Mouse (Mus musculus) skeletal muscle tissue, adult 2 months (tissue): ENCODE data around the gene Trp53i11.

Experiments
- DNase-seq: peaks from one replicate; pipeline ENCODE4 v3.0.0-alpha.2; 2012; ENCODE audit warnings: low read depth, low spot score

Gene Trp53i11

DNA sequence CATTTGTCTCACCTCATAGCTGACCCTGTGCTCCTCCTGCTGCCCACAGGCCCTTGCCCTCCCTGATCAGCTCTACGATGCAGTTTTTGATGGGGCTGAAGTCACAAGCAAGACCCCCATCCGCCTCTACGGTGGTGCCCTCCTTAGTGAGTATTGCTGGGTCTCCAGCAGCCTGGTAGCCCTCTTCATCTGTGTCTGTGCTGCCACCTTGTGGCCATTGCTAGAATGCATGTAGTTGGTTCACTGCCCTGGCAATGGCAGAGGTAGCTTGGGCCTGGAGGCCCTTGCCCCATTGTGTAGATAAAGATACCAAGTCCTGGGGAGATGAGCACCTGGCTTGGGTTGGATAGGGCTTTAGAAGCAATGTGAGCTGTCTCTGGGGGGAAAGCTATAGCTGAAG lies 11.5 kb downstream of the Trp53i11 start:
- peak; percentile 71 for DNase-seq

DNA sequence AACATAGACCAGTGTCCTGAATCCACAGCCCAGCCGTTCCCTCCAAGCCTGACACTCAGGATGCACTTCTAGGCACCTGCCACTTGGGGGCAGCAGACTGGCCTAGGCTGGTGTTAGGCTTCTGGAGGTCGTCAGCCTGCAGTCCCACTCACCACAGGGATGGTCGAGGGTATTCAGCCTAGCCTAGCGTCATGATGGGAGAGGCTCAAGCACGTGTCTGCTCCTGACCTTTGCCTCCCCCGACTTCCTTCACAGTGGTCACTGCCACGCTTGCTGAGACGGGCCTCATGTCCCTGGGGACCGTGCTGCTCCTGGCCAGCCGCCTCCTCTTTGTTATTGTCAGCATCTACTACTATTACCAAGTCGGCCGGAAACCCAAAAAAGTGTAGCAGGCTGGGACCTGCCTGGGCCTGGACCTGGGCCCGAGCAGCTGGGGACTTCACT lies 12.2 kb downstream of the Trp53i11 start:
- peak; percentile 55 for DNase-seq

DNA sequence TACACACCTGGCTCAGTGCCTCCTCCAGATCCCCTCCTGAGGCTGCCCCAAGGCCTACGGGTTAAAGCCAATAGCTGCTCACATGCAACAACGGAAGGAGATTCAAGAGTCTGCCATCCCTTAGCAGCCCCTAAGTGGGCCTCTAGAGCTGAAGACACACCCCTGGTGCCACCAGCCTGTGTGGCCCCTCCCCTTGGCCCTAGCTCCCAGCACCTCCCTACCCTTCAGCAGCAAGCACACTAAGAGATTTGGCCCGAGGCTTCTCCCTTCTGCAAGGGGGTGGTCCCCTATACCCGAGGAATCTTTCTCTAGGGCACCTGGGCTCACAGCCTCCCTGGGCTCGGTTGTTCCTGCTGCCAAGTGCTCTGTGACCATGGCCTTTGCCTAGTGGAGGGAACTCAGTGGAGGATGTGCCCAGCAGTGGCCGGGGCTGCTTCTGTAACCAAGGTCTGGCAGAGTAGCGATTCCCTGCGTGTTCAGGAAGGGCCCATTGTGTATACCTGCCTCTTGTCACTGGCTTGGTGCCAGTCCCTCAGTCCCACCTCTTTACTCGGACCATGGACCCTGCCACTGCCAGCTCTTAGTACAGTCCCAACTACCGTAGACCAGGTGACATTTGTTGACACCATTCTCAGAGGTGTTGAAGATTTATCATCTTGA lies 13.5 kb downstream of the Trp53i11 start:
- no peak for DNase-seq

DNA sequence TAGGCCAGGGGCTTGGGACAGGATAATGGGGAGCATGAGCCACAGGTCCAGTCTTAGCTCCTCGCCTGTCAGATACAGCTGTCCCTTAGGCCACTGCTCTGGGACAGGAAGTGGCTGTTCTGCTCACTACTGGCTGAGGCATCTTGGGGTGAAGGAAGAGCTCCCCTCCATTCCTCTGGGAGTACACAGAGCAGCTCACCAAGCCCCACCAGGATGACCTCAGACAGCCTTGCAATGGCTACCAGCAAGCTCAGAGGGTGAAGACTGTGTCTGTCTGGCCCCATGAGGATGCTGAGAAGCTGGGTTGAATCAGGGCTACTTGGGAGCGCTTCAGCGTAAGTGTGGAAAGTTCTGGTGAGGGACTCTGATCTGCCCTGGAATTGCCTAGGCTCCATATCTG lies 14.6 kb downstream of the Trp53i11 start:
- no peak for DNase-seq

DNA sequence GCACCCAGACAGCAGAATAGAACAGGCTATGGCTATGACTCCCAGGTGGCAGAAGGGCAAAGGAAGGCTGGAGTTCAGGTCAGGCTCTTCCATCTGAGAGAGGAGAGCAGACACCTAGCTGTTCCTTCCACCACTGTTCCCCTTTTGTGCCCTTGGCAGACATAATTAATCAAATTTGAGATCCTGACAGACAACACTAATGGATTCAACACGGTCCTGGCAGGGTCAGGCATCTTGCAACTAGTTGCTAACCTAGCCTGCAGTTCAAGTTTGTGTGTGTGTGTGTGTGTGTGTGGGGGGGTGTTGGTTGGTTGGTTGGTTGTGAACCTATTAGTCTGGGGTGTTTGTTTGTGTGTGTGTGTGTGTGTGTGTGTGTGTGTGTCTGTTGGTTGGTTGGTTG lies 15.4 kb downstream of the Trp53i11 start:
- DNase-seq, result no peak

DNA sequence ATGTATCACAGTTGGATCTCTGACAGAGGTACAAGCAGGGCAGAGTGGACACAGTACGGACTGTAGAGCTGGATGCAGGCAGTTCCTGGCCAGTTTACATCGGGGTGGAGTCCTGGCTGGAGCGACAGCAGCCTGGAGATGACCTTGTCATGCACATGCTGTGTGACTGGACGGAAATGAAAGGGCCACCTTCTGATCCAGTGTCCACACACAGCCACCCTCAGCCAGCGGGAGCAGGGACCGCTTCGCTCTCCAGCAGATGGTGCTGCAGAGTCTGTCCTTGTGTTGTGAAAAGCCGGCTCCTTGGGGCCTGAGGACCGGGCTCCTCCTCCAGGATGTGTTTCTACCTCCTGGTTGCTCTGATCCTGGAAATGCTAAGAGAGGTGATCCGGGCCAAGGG lies 16.3 kb downstream of the Trp53i11 start:
- DNase-seq, result no peak

DNA sequence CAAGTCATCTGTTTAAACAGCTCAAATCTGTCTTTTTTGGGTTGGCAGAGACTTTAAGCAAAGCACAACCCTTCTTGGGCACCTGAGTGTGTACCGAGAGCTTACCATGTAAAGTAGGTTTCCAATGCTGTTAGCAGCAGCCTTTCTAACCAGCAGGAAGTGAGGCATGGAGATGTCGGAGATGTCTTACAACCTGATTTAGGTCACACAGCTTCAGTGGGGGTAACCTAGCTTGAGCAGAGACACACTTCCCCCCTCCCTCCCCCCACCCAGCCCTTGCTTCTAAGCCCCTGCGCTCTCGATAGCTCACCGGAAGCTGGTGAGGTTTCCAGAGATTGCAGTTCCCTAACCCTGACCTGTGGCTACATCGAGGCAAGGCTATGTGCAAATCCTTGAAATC lies 17.2 kb downstream of the Trp53i11 start:
- DNase-seq, result no peak

DNA sequence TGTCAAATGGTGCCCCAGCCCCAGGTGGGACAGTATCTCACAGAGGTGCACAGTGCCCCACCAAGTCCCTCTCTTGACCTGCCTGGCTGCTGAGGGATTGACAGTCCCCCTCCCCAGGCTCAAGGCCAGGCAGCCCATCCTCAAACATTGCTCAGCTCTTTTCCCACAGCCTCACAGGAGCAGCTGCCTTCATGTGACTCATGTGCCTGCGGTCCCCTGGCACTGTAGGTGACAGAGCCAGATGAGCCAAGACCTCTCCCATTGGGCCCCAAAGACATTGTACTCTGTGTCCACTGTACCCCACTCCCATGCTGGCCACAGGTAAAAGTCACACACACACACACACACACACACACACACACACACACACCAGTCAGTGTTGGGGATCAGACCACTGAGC lies 18.8 kb downstream of the Trp53i11 start:
- no peak for DNase-seq

DNA sequence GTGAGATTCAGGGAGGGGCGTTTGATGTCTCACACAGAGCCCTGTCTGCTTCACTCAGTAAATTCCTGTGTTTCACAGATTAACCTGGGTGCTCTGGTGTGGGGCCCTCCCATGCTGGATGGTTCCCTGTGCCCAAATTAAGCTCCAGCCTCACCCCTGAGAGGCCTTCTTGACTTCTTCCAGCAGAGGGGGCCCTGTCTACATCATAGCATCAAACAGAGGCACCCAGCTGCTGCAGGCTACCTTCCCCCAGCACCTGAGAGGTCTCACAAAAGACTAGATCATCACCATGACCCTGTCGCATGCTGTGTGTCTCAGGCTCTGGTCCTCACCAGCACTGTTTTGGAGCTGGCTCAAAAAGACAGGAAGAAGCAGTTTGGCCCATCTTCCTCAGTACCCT lies 25.0 kb downstream of the Trp53i11 start:
- no peak for DNase-seq

DNA sequence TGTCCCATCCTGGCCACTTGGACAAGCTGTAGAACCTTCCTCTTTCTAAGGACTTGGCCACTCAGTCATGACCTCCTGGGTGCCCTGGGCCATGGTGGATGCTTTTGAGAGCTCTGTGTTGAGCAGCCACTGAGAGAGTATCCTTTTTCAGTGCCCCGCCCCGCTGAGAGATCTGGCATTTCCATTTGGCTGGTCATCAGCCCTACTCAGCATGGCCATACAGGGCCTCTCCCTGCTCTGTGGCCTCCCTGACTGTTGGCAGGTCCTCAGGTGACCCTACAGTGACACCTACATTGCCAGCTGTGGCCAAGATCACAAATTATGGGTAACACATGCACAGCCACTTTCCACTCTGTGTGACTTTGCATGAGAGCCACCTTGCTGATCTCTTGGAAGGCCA lies 25.5 kb downstream of the Trp53i11 start:
- peak; percentile 52 for DNase-seq

DNA sequence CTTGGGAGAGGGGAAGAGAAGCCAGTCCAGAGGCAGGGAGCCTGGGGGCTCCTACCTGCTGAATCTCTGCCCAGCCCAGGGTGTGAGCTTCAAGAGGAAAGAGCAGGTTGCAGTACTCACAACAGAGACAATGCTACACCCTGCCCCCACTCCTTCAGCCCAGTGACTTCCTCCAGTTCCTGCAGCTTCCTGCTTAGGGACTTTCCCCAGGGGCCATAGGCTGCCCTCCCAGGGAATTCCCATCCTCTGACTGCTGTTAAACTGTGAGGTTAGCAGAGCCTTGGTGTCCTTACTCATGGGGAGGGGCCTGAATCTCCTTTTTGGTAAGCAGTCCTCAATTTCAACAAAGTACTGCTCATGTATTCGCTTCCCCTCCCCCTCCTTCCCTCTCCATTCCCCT lies 26.8 kb downstream of the Trp53i11 start:
- no peak for DNase-seq

DNA sequence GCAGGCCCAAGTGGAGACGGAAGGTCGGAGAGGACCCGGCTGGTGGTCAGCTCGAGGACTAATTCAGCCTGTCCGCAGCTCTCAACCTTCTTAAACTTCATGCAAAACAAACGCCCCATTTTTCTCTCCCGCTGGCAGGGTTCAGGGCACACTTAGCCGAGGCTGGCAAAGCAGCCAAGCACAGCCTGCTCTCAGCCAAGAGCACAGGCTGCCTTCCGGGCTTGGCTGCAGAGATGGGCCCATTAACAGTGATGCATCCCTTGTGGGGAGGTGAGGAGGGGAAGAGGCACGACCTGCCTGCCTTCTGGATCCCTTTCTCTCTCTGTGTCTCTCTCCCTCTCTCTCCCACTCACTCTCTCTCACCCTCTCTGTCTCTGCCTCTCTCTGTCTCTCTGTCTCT lies 28.4 kb downstream of the Trp53i11 start:
- no peak for DNase-seq

DNA sequence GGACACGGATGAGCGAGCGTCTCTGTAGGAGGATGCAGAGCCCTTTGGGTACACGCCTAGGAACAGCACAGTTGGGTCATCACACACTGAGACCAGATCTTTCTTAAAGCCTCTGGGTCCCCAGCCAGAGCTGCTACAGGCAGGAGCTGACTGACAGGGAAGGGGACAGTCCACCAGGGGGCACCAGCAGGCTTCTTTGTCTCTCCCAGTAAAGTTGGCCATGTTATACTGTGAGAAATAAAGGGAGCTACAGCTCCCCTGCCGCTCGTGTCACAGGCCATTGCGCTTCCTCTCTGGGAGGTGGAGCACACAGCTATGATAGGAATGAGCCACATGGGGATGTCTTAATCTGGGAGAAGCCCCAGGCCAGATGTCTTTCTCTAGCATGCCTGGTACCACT lies 29.7 kb downstream of the Trp53i11 start:
- DNase-seq, result peak; percentile 60

DNA sequence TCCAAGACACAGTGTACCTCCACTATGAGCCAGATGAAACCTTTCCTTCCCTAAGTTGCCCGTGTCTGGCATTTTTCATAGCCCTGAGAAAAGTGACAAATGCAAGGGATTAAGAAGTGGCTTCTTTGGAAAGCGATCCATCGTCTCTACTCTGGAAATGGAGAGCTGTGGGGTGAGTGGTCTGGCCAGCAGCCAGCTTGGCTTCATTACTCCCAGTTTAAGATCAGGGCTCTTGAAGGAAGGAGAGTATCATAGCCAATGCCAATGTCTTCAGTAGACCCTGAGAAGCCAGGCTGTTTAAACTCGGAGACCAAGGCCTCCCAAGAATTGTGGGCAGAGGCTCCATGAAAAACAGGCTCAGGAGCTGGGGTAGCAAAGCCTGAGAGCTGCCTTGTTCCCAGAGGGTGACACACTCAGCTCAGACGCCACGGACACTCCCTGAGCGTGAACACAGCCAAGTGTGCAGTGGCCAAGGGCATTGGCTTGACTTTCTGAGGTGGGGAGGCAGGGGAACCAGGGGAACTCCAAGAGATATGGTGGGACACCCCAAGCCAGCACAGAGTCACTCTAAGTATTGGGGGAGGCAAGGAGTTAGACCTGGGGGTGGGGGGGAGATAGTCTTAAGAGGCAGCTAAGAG lies 31.1 kb downstream of the Trp53i11 start:
- no peak for DNase-seq

DNA sequence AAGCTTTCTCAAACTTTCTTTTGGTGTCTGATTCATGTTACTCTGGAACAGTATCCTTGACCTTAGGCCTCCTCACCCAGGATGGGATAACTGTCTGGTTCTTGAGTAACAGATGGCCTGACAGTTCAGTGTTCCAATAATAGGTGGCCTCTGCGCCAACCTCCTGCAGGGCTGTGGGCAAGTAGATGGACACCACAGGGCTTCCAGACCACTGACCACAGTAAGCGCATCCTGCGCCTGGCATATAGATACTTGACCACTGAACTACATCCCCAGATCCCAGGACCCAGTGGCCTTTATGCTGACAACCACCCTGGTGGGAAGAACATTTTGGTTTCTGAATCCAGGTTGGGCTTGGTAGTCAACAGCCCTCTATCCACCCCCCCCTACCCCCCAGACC lies 32.2 kb downstream of the Trp53i11 start:
- DNase-seq, result no peak

DNA sequence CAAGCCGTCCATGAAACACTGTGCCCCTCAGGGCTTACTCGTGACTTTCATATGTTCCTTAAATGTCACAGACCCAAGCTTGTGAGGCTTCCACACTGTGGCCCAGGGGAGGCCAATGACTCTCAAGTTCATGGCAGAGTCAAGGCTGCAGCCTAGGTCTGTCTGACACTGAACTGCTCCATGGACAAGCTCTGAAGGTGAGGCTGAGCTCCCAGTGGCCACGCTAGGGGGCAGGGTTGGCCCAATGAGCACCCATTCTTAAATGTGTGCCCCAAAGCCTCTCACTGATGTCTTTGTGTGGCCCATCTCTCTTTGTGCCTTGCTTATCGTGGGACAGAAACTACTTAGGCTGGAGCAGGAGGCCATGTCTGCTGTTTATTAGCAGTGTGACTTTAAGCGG lies 33.1 kb downstream of the Trp53i11 start:
- no peak for DNase-seq

DNA sequence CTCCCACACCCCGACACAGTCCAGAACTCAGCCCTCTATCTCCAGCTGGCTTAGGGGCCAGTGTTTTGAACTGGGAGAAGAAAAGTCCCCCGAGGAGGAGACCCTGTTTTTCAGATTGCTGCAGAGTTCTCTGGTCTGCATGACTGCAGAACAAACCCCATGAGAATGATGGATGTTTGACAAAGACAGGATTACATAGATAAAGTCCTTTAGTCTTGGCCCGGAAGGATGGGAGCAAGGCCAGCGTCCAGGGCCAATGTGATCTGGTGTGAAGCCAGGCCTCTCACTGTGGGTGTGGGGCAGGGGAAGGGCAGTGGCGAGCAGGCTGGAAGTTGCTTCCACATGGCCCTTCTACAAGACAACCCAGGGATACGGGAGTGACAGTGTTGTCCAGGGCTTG lies 36.1 kb downstream of the Trp53i11 start:
- DNase-seq, result no peak

DNA sequence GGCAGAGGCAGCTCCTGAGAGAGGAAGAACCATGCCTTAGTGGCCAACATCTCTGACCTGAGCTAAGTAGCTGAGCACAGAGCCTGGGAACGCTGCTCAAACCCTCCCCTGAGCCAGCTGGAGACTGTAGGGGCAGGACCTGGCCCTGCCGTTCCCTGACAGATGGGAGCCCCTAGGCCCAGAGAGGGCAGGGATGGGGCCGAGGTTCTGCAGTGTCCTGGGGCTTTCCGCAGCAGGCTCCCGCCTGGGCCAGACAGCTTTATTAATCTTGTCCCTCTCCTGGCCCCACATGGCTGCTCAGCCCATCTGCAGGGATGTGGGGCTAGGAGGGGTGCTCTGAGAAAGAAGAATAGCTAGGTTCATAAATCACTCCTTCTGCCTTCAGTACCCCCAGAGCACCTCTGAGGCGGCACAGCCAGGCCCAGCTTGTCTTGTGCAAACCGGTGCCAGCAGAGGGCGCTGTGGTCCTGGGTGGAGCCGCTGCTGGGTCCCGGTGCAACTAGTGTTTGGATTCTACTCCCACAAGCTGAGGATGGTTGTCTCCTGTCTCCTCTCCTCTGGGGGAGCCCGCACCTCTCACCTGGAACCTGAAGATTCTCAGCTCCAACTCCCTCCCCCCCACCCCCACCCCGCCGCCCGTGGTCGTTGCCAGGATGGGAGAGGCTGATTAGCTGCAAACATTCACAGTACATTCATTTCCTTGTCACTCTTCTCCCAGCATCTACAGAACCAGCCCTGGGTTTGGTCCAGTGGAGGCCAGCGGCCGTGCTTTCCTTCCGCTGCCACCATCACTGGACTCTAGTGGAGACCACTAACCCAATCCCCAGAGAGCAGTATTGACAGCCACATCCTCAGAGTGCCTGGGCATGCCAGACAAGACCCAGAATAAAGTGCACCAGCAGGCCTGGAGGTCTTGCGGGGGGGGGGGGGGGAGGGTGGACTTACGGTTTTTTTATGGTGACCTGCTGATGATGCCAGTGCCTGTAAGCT lies 39.6 kb downstream of the Trp53i11 start:
- peak; percentile 56 for DNase-seq

DNA sequence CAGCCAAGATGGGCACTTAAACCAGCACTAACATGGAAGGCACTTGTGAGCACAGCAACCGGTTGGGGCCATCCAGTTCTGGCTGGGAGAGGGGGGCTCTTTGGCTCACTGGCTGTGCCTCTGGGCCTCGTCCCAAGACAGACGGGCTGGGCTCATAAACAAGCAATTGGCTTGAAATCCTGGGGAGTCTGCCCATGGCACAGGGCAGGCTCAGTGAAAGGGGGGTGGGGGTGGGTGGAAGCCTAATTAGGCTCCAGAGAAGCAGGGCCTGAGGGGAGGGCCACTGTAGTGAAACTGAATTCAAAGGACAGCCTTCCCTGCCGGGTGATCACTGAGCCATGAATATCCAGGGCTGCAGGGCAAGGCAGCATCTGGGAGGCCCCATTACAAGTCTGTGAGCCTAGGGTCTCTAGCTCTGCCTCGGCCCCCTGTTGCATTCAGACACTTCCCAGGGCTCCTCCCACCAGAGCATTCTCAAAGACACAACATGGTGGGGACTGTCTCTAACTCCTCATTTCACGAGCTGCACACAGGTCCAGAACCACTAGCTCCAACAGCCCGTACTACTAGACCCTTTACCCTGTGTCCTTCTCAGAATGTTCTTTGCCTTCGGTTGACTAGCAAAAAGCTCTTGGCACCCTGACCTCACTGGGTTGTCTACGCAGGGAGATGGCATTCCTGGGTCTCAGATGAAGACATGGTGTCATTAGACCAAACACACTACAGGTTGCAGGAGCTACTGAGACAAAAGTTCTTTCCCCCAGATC lies 40.5 kb downstream of the Trp53i11 start:
- DNase-seq, result no peak

DNA sequence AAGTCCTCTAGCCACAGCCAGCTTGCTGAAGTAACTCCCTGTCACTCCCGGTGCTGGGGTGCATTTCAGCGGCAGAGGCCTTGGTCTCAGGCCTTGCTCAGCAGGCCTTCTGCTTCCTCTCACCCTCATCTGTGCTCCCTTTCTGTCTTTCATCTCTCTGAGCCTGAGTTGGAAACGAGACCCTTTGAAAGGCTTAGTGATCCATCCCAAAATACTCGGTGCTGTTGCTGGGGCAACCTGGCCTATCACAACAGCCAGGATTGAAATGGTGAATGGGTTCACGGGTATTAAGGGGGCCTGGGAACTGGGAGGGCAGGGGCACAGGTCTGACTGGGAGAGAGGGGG lies 41.1 kb downstream of the Trp53i11 start:
- no peak for DNase-seq

DNA sequence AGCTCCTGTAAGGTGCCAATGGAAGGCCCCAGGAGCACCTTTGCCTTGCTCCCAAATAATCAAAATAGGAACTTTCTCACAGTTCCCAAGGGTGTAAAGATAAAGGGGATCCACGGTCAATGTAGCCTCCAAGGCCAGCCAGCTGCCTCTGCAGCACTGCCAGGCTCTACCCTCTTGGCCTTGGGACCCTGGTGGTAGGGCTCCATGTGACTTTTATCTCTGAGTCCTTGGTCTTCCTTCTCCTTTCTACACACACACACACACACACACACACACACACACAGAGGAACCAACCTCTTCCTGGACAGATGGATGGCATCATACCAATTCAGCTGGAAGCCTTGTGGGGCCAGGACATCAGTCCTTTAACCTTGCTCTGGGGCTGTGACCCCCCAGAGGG lies 44.8 kb downstream of the Trp53i11 start:
- no peak for DNase-seq

DNA sequence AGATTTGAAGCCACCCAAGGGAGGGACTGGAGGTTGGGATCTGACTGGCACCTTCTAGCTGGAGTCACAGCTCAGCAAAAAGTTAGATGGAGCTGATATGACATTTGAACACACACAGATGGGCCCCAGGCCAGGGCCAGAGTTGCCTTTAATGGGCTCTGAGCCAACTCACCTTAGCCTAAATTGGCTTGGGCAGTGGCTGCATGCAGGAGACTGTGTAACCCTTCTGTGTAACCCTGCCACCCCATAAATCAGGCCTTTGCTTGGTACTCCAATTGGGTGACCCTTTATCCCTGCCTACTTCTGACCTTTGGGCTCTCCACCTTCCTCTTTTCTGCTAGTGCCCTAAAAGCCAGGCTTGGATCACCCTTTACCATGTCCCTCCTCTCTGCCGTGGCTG lies 49.7 kb downstream of the Trp53i11 start:
- DNase-seq, result no peak
